Mouse (Mus musculus) ES-E14 (cell line): ENCODE measurements around the gene Gpr27. TPM values are rescaled to one million over a fixed set of nuclear protein-coding genes. Genes with fewer than 3 reads are reported as not detected.

ENCODE experiments used
- DNase-seq: peaks from one replicate; pipeline ENCODE4 v3.0.0-alpha.2; 2013; ENCODE audit warnings: low read depth, low spot score
- H3K27ac ChIP-seq: 2 replicates; pipeline ENCODE4 v1.5.1; 2012; ENCODE audit warnings: low read depth, mild to moderate bottlenecking, low read length, moderate library complexity, mixed read lengths; ENCODE audit not compliant: poor library complexity, insufficient read depth, severe bottlenecking
- H3K36me3 ChIP-seq: 2 replicates; pipeline ENCODE4 v1.6.1; 2012; ENCODE audit warnings: mild to moderate bottlenecking, low read length, moderate library complexity, mixed read lengths; ENCODE audit not compliant: control insufficient read depth, poor library complexity, insufficient read depth, severe bottlenecking
- H3K4me1 ChIP-seq, 2 experiments: fragments of 150-350 bp in 1 of 2; sonication (generic) in 1 of 2; 2 replicates each; pipeline ENCODE4 v1.6.1; 2012; ENCODE audit warnings: low read length in 2 of 2, mild to moderate bottlenecking in 1 of 2, mixed read lengths in 1 of 2; ENCODE audit not compliant: control insufficient read depth in 2 of 2, insufficient read depth in 2 of 2, poor library complexity in 1 of 2
- H3K4me3 ChIP-seq, 2 experiments: fragments of 150-350 bp in 1 of 2; sonication (generic) in 1 of 2; 2 replicates each; pipeline ENCODE4 v1.5.1; 2012; ENCODE audit warnings: low read length in 2 of 2, low read depth in 1 of 2, mild to moderate bottlenecking in 1 of 2, mixed read lengths in 1 of 2; ENCODE audit not compliant: insufficient read depth in 1 of 2, poor library complexity in 1 of 2, severe bottlenecking in 1 of 2
- H3K9ac ChIP-seq: 2 replicates; pipeline ENCODE4 v1.6.1; 2012; ENCODE audit warnings: low read depth, mild to moderate bottlenecking, low read length, mixed read lengths; ENCODE audit not compliant: poor library complexity, insufficient read depth, severe bottlenecking
- H3K9me3 ChIP-seq: fragments of 150-350 bp; sonication (generic); 2 replicates; pipeline ENCODE4 v1.6.1; 2012; ENCODE audit warnings: low read depth, mild to moderate bottlenecking, low read length; ENCODE audit not compliant: control insufficient read depth, insufficient read depth
- CHD2 ChIP-seq: IDR thresholded peaks from 2 replicates; pipeline ENCODE4 v1.6.1; 2014; ENCODE audit warnings: mild to moderate bottlenecking, low read depth, low read length, inconsistent platforms
- HCFC1 ChIP-seq: IDR thresholded peaks from 2 replicates; pipeline ENCODE4 v1.6.1; 2012; ENCODE audit warnings: low read length, inconsistent platforms, borderline replicate concordance; ENCODE audit not compliant: insufficient read depth
- MAFK ChIP-seq: IDR thresholded peaks from 2 replicates; pipeline ENCODE4 v1.6.1; 2014; ENCODE audit warnings: mild to moderate bottlenecking, low read depth, low read length, inconsistent platforms; ENCODE audit not compliant: insufficient read depth
- ZC3H11A ChIP-seq: IDR thresholded peaks from 2 replicates; pipeline ENCODE4 v1.6.1; 2012; ENCODE audit warnings: low read depth, mild to moderate bottlenecking, inconsistent platforms, low read length, borderline replicate concordance
- ZNF384 ChIP-seq: IDR thresholded peaks from 2 replicates; pipeline ENCODE4 v1.6.1; 2012; ENCODE audit warnings: low read depth, low read length, inconsistent platforms
- in situ Hi-C, 2 experiments: fragments of 600-800 bp; cut with MboI; formaldehyde crosslinking; loops; one replicate each; pipeline ENCODE4 v1.15.1; 2025; ENCODE audit warnings: low sequenced_read_pairs in 2 of 2, inconsistent platforms in 1 of 2; ENCODE audit not compliant: unreplicated experiment in 2 of 2
- total RNA-seq: library from RNA; depleted of rRNA; stranded (reverse); fragments of 300-350 nt; gene quantifications from 2 replicates; pipeline ENCODE4 v1.2.3, GENCODE M21; 2012; rRNA removed

Gpr27 gene
- 1.7 and 2.6 TPM in 2 replicates for total RNA-seq

DNA sequence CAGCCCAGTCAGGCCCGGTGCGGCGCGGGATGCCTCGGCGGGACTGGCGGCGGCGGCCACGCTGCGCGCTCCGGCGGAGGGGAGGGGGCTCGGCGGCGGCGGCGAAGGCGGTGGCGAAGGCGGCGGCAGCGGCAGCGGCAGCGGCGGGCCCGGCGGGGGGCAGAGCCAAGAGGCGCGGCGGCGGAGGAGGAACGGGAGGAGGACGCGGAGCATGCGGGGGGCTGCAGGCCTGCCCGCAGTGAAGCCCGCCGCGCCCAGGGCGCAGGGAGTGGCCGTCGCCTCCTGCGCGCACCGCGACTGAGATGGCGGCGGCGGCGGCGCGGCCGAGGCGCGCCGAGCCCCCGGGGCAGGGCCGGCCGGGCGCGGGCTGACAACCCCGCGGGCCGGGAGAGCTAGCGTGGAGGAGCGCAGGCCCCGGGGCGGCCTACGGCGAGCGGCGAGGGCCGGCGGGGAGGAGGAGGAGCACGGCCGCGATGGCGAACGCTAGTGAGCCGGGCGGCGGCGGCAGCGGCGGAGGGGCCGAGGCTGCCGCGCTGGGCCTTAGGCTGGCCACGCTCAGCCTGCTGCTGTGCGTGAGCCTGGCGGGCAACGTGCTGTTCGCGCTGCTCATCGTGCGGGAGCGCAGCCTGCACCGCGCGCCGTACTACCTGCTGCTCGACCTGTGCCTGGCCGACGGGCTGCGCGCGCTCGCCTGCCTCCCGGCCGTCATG lies at the start of gene Gpr27:
TSS of gene Gpr27 (plus strand) at position 474 of the 710 bp plus-strand sequence.
- DNase-seq: no peak
- Histone ChIP-seq H3K4me3 (peak within 1 kb of the TSS; percentile 76 to 79), H3K9ac (peak within 1 kb of the TSS; percentile 76), H3K27ac (no peak within 1 kb of the TSS), H3K9me3 (no peaks in the 10 kb centered on the region), H3K36me3 (no peaks in the 10 kb centered on the region), H3K4me1 (0 out of 4 replicates have a peak, but pooled peaks cover 0 to 2% of the 10 kb centered on the region in 2 experiments)
- in situ Hi-C loops: no loop called here
- no peak for TF ChIP-seq CHD2
- no peak for TF ChIP-seq ZC3H11A
- TF ChIP-seq HCFC1: no peak
- TF ChIP-seq ZNF384: no peak
- no peak for TF ChIP-seq MAFK

DNA sequence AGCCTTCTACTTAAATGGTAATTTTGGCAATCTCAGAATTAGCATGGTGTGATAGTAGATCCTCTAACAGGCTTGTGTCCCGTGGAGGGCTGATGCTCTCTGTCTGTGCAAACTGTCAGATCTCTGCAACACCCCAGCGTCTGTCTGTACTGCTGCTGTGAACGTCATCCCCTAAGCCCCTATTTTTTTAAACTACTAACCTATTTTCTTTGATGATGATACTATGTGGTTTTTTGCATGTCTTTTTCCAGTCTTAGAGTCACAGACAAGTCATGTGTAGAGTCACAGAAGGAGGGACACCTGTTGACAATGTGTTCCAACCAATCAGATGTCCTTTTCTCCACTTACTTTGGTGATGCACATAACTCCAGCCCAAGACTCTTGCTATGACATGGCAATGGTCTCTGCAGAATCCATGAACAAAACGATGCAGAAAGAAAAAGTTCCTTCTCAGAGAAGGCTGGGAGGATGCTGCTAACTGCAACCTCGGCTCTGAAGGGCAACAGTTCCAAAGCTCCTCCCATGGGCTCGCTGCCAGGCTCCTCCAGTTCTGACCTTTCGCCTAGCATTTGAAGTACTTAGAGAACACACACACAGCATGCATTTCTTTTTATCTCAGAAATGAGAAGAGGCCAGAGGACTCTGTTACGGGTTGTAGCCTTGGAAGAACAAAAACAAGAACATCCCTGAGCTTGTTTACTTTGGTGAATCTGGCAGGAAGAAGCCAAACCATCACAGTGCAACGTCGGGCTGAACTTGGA lies 48.9 kb upstream of the Gpr27 start:
- Histone ChIP-seq H3K36me3 (no peaks in the 10 kb centered on the region), H3K9ac (no peak overlapping the region), H3K4me1 (no peaks in the 10 kb centered on the region), H3K9me3 (no peaks in the 10 kb centered on the region), H3K27ac (no peak overlapping the region), H3K4me3 (no peak overlapping the region)
- in situ Hi-C loops: no loop called here
- no peak for TF ChIP-seq CHD2
- no peak for TF ChIP-seq ZNF384
- TF ChIP-seq HCFC1: no peak
- no peak for TF ChIP-seq ZC3H11A
- TF ChIP-seq MAFK: no peak
- DNase-seq: no peak

- Histone ChIP-seq H3K27ac (no peak overlapping the region), H3K9me3 (no peaks in the 10 kb centered on the region), H3K9ac (no peak overlapping the region), H3K4me1 (no peaks in the 10 kb centered on the region), H3K4me3 (no peak overlapping the region), H3K36me3 (no peaks in the 10 kb centered on the region)
- TF ChIP-seq ZNF384 (no peak), ZC3H11A (no peak), MAFK (no peak), HCFC1 (no peak), CHD2 (no peak)
- in situ Hi-C loops: no loop called here
- no peak for DNase-seq
Observed at GRCm38 (mm10) chr6:99644386-99644785, 48.1 kb upstream of the Gpr27 start.

DNA sequence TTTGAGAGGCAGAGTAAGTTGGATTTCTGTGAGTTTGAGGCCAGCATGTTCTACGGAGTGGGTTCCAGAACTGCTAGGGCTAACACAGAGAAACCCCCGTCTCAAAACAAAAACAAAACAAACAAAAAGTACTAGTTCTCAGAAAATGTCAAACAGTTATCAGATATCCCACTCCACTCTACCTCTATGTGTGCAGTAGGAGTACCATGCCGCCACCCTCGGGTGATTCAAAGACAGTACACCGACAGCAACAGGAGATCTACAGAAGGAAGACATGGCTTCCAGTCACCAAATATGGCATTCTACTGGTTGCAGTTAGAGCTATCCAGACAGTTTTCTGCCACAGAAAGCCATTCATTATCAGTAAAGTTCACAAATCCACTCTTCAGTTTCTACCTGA lies 47.6 kb upstream of the Gpr27 start:
- Histone ChIP-seq H3K9ac (no peak overlapping the region), H3K36me3 (no peaks in the 10 kb centered on the region), H3K4me3 (no peak overlapping the region), H3K27ac (no peak overlapping the region), H3K4me1 (no peaks in the 10 kb centered on the region), H3K9me3 (no peaks in the 10 kb centered on the region)
- DNase-seq: no peak
- in situ Hi-C loops: no loop called here
- TF ChIP-seq ZNF384 (no peak), ZC3H11A (no peak), MAFK (no peak), HCFC1 (no peak), CHD2 (no peak)
